Mouse (Mus musculus) cerebellum, postnatal 4 days (tissue): ENCODE results near the gene Sgsh.

Source experiments
- DNase-seq, 2 experiments: peaks; one replicate each; pipeline ENCODE4 v3.0.0; 2022; ENCODE audit warnings: low spot score in 2 of 2, mixed read lengths in 1 of 2

Sgsh gene

GRCm38 (mm10) chr11:119307658-119307867, 47.8 kb downstream of the Sgsh start, which contains the start of gene Card14:
Gene Card14 (plus strand): TSS chr11:119307768.
- DNase-seq = no peak

GRCm38 (mm10) chr11:119306762-119307657, 48.3 kb downstream of the Sgsh start:
- no peak for DNase-seq

GRCm38 (mm10) chr11:119304904-119305712, 50.2 kb downstream of the Sgsh start:
- peak in 1 of 2 experiments; percentile 32 for DNase-seq

- no peak for DNase-seq
These were observed 54.4 kb downstream of the Sgsh start for GRCm38 (mm10) chr11:119300986-119301385.

- no peak for DNase-seq
These were observed 54.9 kb downstream of the Sgsh start for GRCm38 (mm10) chr11:119300246-119300935.

GRCm38 (mm10) chr11:119299391-119300245, 55.7 kb downstream of the Sgsh start, which contains the start of gene Eif4a3:
Gene Eif4a3 (minus strand): TSS chr11:119300089.
- peak; percentile 91 to 99 for DNase-seq

- no peak for DNase-seq
These were observed 56.4 kb downstream of the Sgsh start for GRCm38 (mm10) chr11:119298917-119299316.

GRCm38 (mm10) chr11:119297996-119298395, 57.3 kb downstream of the Sgsh start:
- DNase-seq = no peak
